Mouse (Mus musculus): ENCODE data around the gene Atp8a2.

Gene Atp8a2

DNA sequence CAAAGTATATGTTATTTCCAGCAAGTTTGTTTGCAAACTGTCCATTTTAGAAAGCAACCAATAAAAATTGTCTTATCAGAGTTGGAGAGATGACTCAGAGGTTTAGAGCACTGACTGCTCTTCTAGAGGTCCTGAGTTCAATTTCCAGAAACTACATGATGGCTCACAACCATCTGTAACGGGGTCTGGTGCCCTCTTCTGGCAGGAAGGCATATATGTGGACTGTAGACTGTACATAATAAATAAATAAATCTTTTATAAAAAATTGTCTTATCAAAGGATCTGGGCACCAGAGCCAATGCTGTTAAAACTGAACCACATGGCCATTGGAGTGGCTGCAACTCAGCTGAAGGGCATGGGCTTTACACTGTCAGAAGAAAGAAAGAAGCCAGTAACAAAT, 606.4 kb downstream of the Atp8a2 start:
- peak; percentile 18 to 63 for DNase-seq

Measured in kidney, postnatal 36 days (tissue).